Mouse (Mus musculus) heart, postnatal 0 days (tissue): Measurements from ENCODE around the gene Vps26c. TPM values are rescaled to one million over a fixed set of nuclear protein-coding genes. Genes with fewer than 3 reads are reported as not detected.

Source experiments
- ATAC-seq: fragments of 200-750 bp; cut with Nextera tagmentation; 2 replicates; pipeline ENCODE4 v1.8.0; 2017; ENCODE audit warnings: low read depth, moderate number of reproducible peaks, moderate library complexity; ENCODE audit not compliant: insufficient read depth
- DNase-seq: peaks from one replicate; pipeline ENCODE4 v3.0.0-alpha.2; 2016; ENCODE audit warnings: low spot score
- H3K27ac ChIP-seq: fragments of 300-500 bp; sonication (generic); 2 replicates; pipeline ENCODE4 v1.5.1; 2014; ENCODE audit warnings: low read depth, mild to moderate bottlenecking
- H3K27me3 ChIP-seq: fragments of 300-500 bp; sonication (generic); 2 replicates; pipeline ENCODE4 v1.6.1; 2014; ENCODE audit warnings: low read length, mixed read lengths; ENCODE audit not compliant: control insufficient read depth, insufficient read depth
- H3K36me3 ChIP-seq: fragments of 300-500 bp; sonication (generic); replicated peaks from 2 replicates; pipeline ENCODE4 v1.6.1; 2014; ENCODE audit warnings: low read length, mixed read lengths; ENCODE audit not compliant: control insufficient read depth, insufficient read depth
- H3K4me1 ChIP-seq: fragments of 300-500 bp; sonication (generic); 2 replicates; pipeline ENCODE4 v1.6.1; 2014; ENCODE audit warnings: antibody characterized with exemption; ENCODE audit not compliant: control insufficient read depth, insufficient read depth
- H3K4me2 ChIP-seq: fragments of 300-500 bp; sonication (generic); 2 replicates; pipeline ENCODE4 v1.6.1; 2014; ENCODE audit warnings: low read depth, mild to moderate bottlenecking, low read length, moderate library complexity
- H3K4me3 ChIP-seq: fragments of 300-500 bp; sonication (generic); 2 replicates; pipeline ENCODE4 v1.5.1; 2014; ENCODE audit warnings: low read depth, low read length
- H3K9ac ChIP-seq: fragments of 300-500 bp; sonication (generic); replicated peaks from 2 replicates; pipeline ENCODE4 v1.6.1; 2014; ENCODE audit warnings: low read depth, low read length, mixed read lengths
- H3K9me3 ChIP-seq: fragments of 300-500 bp; sonication (generic); replicated peaks from 2 replicates; pipeline ENCODE4 v1.6.1; 2016; ENCODE audit warnings: low read length; ENCODE audit not compliant: control insufficient read depth
- CTCF ChIP-seq: IDR thresholded peaks from 2 replicates; pipeline ENCODE4 v1.5.1; 2016; ENCODE audit warnings: antibody characterized with exemption, control low read depth, low read depth
- EP300 ChIP-seq: IDR thresholded peaks from 2 replicates; pipeline ENCODE4 v1.6.1; 2016; ENCODE audit warnings: antibody characterized with exemption, low read depth
- WGBS: fragments of 180-500 bp; shearing (Covaris S2); extraction: QIAGEN DNeasy Blood & Tissue Kit; methylation state at CpG from one replicate; pipeline ENCODE4 v1.1.7; 2014; 5-methylcytosine and 5-hydroxymethylcytosine counted together
- polyA plus RNA-seq: library from polyadenylated mRNA; unstranded; fragments of >200 nt; fragmentation: Nextera tagmentation; extraction: Ambion mirVana; gene quantifications from 2 replicates; pipeline ENCODE4 v1.2.1, GENCODE M21; 2015
- total RNA-seq: library from RNA; depleted of rRNA; stranded (reverse); fragments of >200 nt; gene quantifications from 2 replicates; pipeline ENCODE4 v1.2.3, GENCODE M21; 2014; ENCODE audit warnings: low replicate concordance

Gene Vps26c
- total and polyA plus RNA-seq, 2 experiments from 2014 or later = 37.2 to 55.8 TPM

DNA sequence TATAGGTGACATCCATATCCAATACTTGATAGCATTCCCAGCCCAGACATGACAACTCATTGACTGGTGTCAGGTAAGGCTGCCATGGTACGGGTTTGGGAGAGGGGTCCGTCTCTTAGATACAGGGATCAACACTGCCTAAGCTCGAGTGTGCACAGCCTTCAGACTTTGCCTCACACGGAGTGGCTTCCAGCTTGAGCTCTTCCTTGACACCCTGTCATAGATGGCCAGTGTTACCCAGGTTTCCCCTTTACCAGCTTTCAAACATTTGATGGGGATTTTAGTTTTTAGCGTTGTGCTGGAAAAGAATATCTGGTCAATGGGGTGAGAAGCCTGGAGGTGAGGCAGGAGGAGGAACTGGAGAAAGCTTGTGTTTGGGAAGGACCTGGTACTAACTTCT, 41.1 kb upstream of the Vps26c start:
- ATAC-seq = no peak
- no peak for TF ChIP-seq EP300
- Histone ChIP-seq H3K4me2 (peak overlapping the region; percentile 52), H3K27me3 (no peaks in the 10 kb centered on the region), H3K9me3 (no peaks in the 10 kb centered on the region), H3K4me3 (no peak overlapping the region), H3K9ac (0 out of 2 replicates have a peak overlapping the region, but pooled peaks have one; percentile 75), H3K27ac (peak overlapping the region; percentile 100), H3K36me3 (no peaks in the 10 kb centered on the region), H3K4me1 (peaks cover 7% of the 10 kb centered on the region)
- DNase-seq = no peak
- 66% methylated on average over 5 of the region's 5 CpGs for WGBS

- H3K27me3 ChIP-seq = no peaks in the 10 kb centered on the region
Observed at GRCm38 (mm10) chr16:94566834-94567585, 40.4 kb upstream of the Vps26c start.

DNA sequence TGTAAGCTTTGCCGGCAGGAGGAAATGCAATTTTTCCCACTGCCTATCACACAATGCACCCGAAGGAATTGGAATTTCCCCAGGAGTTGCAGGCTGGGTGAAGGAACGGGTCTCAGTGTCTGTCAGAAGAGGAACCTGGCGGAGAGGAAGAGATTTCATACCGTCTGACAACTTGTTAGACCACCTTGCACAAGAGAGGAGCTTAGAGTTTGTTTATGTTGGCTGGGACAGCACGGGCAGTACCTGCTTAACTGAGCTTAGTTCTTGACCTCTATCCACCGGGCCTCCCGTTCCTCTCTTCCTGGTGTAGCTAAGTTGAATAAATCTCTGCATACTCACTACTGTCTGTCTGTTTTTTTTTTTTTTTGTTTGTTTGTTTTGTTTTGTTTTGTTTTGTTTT, 39.5 kb upstream of the Vps26c start:
- no peak overlapping the region for H3K9ac ChIP-seq
- DNase-seq (no peak), ATAC-seq (no peak)
- H3K4me2 ChIP-seq = no peak overlapping the region
- H3K36me3 ChIP-seq = no peaks in the 10 kb centered on the region
- no peak overlapping the region for H3K4me3 ChIP-seq
- no peaks in the 10 kb centered on the region for H3K9me3 ChIP-seq
- no peaks in the 10 kb centered on the region for H3K4me1 ChIP-seq
- 48% methylated on average over 8 of the region's 8 CpGs for WGBS
- no peaks in the 10 kb centered on the region for H3K27me3 ChIP-seq
- TF ChIP-seq EP300 (no peak), CTCF (no peak)
- H3K27ac ChIP-seq = no peak overlapping the region

More at GRCm38 (mm10) chr16:94566834-94567585, 40.4 kb upstream of the Vps26c start:
- H3K9me3 ChIP-seq = no peaks in the 10 kb centered on the region
- no peaks in the 10 kb centered on the region for H3K36me3 ChIP-seq
- 84% methylated on average over 11 of the region's 11 CpGs for WGBS
- TF ChIP-seq EP300 (no peak), CTCF (no peak)
- no peak for DNase-seq
- no peak overlapping the region for H3K9ac ChIP-seq
- no peak overlapping the region for H3K27ac ChIP-seq
- H3K4me2 ChIP-seq = no peak overlapping the region
- ATAC-seq = no peak
- H3K4me3 ChIP-seq = no peak overlapping the region
- peaks cover under 1% of the 10 kb centered on the region; the same call in 1 of the 2 replicates for H3K4me1 ChIP-seq

DNA sequence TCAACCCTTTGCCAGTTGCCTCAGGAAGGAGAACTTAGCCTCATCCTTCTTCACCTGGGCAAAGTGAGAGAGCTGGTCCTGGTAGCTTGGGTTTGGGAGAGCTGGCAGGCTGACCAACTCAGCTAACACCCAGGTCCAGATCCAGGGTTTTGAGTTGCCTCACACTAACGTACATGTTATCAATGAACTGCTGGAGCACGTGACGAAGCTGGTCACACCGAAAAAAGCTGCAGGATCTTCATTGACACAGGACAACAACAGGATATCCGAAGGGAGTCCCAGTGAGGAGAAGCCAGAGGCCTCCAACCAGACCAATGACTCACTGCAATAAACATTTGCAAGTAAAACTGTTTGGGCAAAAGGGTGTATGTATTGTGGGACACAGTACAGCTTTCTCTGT, 34.0 kb upstream of the Vps26c start:
- Histone ChIP-seq H3K9me3 (no peaks in the 10 kb centered on the region), H3K36me3 (no peaks in the 10 kb centered on the region), H3K27ac (peak overlapping the region; percentile 87), H3K4me1 (peaks cover 14% of the 10 kb centered on the region), H3K27me3 (no peaks in the 10 kb centered on the region), H3K9ac (no peak overlapping the region), H3K4me2 (no peak overlapping the region), H3K4me3 (no peak overlapping the region)
- DNase-seq = no peak
- peak; percentile 31; the same call in 1 of the 2 replicates for ATAC-seq
- TF ChIP-seq CTCF = no peak
- WGBS = 33% methylated on average over 5 of the region's 5 CpGs

GRCm38 (mm10) chr16:94559782-94560181, 33.2 kb upstream of the Vps26c start:
- Histone ChIP-seq H3K4me1 (peaks cover 14% of the 10 kb centered on the region), H3K9me3 (no peaks in the 10 kb centered on the region), H3K4me3 (0 out of 2 replicates have a peak overlapping the region, but pooled peaks have one; percentile 3), H3K27ac (peak overlapping the region; percentile 87), H3K9ac (no peak overlapping the region), H3K36me3 (no peaks in the 10 kb centered on the region), H3K27me3 (no peaks in the 10 kb centered on the region), H3K4me2 (peak overlapping the region; percentile 27; the same call in 1 of the 2 replicates)
- ATAC-seq (no peak), DNase-seq (no peak)
- 47% methylated on average over 7 of the region's 7 CpGs for WGBS
- no peak for TF ChIP-seq CTCF
- TF ChIP-seq EP300 = no peak
